Mouse (Mus musculus): ENCODE measurements around the gene Nos3. TPM values are rescaled to one million over a fixed set of nuclear protein-coding genes. Genes with fewer than 3 reads are reported as not detected.

Gene Nos3
- total and polyA plus RNA-seq, 3 experiments = 0.09 to 0.23 (median 0.22) TPM

DNA sequence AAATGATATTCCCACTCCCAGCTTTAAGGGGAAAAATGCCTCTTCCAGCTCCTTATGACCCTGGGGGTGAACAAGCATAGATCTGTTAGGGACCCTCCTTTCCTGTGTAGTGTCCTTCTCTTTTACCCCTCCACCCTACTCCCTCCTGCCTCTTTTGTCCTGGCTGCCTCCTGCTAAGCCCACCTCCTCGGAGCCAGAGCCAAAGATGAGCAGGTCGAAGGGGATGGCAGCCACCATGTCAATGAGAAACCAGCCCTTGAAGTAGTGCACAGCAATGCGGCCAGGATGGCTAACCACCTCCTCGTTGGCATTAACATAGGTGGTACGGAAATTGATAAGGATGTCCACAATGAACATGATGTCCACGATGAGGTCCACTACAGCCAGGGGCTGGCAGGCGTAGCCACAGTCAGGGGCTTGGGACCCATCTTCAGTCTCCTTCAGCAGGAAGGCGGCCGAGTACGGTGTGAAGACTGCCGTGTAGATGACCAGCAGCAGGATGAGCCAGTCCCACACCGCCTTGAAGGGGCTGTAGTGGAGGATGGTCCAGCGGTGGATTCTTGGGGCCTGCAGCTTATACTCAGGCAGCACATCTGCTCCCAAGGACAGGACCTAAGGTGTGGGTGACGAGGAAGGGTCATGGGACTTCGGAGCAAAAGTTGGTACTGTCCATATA lies 38.3 kb upstream of the Nos3 start:
- H3K27me3 ChIP-seq (ENCODE audit: insufficient read depth, low read length) = peaks cover 21% of the 10 kb centered on the region; the same call in 1 of the 2 replicates
- no peak for DNase-seq (ENCODE audit: low spot score)

DNA sequence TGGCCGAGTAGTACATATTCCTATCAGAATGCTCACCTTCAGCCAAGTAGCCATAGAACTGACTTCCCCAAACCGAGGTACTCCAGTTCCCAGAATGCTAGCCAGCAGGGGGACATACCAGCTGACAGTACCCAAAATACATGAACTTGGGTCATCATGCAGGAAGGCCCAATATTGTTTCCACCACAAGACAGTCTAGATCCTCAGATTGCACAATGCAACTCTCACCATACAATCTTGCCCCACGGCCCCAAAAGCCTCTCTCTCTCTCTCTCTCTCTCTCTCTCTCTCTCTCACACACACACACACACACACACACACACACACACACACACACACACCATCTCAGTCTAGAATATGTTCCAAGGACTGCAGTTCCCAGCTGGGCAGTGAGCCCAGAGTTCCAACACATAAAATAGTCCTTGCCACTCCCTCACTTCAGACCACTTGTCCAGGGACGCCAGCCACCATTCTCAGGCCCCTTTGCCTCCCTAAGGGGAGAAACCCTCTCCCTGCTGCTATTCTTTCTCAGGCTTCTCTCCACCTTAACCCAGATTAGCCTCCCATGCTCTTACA lies 37.7 kb upstream of the Nos3 start:
- DNase-seq (ENCODE audit: low spot score) (no peak), ATAC-seq (ENCODE audit: extremely low read depth, insufficient number of reproducible peaks, low FRiP score, poor library complexity, severe bottlenecking) (no peak)
- TF ChIP-seq GATA1 (IDR thresholded peaks at IDR 0.05; ENCODE audit: borderline replicate concordance, low read length) = no peak
- TF ChIP-seq GATA2 (IDR thresholded peaks at IDR 0.05; ENCODE audit: borderline replicate concordance, low read depth, low read length) = no peak
- TF ChIP-seq TAL1 (conservative IDR thresholded peaks at IDR 0.05; ENCODE audit: low read depth, low read length) = no peak
- TF ChIP-seq POLR2AphosphoS5 (IDR thresholded peaks at IDR 0.05; ENCODE audit: insufficient replicate concordance, low read depth, low read length) = no peak
- TF ChIP-seq CTCF (IDR thresholded peaks at IDR 0.05; ENCODE audit: low read depth, low read length) = no peak
- Histone ChIP-seq H3K27me3 (ENCODE audit: insufficient read depth, low read length) (peaks cover 23% of the 10 kb centered on the region; the same call in 1 of the 2 replicates), H3K9me3 (replicated peaks) (no peaks in the 10 kb centered on the region), H3K36me3 (replicated peaks) (peaks cover 30% of the 10 kb centered on the region), H3K4me3 (ENCODE audit: low read depth, low read length) (no peak overlapping the region), H3K4me1 (ENCODE audit: insufficient read depth, low read depth, low read length) (peaks cover 17% of the 10 kb centered on the region)

More for the DNA sequence above, 38.3 kb upstream of the Nos3 start:
- ATAC-seq (ENCODE audit: extremely low read depth, insufficient number of reproducible peaks, low FRiP score, poor library complexity, severe bottlenecking) = no peak
- Histone ChIP-seq H3K9me3 (replicated peaks) (no peaks in the 10 kb centered on the region), H3K4me3 (ENCODE audit: low read depth, low read length) (no peak overlapping the region), H3K36me3 (replicated peaks) (peaks cover 24% of the 10 kb centered on the region), H3K4me1 (ENCODE audit: insufficient read depth, low read depth, low read length) (peaks cover 18% of the 10 kb centered on the region)
- TF ChIP-seq GATA2 (IDR thresholded peaks at IDR 0.05; ENCODE audit: borderline replicate concordance, low read depth, low read length) (no peak), GATA1 (IDR thresholded peaks at IDR 0.05; ENCODE audit: borderline replicate concordance, low read length) (no peak), POLR2AphosphoS5 (IDR thresholded peaks at IDR 0.05; ENCODE audit: insufficient replicate concordance, low read depth, low read length) (no peak), TAL1 (conservative IDR thresholded peaks at IDR 0.05; ENCODE audit: low read depth, low read length) (no peak), CTCF (IDR thresholded peaks at IDR 0.05; ENCODE audit: low read depth, low read length) (no peak)

DNA sequence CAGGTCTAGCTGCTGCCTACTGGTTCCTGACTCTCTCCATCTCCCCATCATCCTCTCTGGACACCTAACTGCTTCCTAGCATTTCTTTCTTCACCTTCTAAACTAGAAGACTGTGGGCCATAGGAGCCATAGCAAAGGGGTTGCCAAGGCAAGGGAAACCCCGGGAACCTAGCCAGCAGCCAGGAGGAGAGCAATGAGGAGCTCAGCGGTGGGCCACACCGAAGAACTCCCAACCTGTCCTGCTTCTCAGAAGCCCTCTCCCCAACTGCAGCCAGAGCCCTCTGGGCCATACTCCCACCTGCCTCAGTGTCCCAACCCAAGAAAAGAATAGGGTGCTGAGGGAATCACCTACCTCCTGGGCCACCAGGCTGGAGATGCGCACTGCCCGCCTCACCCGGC lies 35.8 kb upstream of the Nos3 start:
- H3K4me3 ChIP-seq (ENCODE audit: low read depth, low read length) = no peak overlapping the region
- ATAC-seq (ENCODE audit: extremely low read depth, insufficient number of reproducible peaks, low FRiP score, poor library complexity, severe bottlenecking) = no peak

DNA sequence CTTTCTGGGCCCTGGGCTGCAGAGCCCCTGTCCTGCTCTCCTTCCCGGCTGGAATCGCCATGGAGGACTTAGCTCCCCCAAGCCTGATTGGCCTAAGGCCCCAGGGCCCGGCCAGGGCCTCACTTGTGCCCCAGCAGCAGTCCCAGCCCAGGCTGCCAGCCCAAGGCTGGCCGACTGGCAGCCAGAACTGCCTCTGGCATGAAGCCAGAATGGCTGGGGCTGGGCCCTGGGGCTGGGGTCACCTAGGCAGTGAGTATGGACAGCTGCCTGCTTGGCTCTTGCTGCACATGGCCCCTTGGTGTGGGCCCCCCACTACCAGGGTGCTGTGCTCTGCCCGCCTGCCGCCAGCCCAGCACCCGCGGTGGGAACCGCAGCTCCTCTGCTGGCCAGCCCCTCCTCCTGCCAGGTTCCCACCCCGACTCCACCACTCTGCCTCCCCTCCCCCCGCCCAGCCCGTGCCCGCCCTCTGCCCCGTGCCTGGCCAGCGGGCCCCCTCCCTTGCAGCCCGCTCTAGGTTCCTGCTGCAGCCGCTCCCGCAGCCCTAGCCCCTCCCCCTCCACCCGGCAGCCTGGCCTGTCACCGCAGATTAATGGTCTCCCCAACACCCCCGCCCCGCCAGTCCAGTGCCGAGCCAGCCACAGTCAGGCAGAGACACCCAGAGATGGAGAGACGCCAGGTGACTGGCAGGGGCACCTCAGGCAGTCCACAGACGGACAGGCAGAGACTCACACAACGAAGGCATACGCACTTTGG lies 35.2 kb upstream of the Nos3 start:
- no peak overlapping the region; the same call in 1 of the 2 replicates for H3K4me3 ChIP-seq (ENCODE audit: low read depth, low read length)
- peaks cover 29% of the 10 kb centered on the region for H3K36me3 ChIP-seq (replicated peaks)
- peaks cover 11% of the 10 kb centered on the region for H3K4me1 ChIP-seq (ENCODE audit: insufficient read depth, low read depth, low read length)
- ATAC-seq (ENCODE audit: extremely low read depth, insufficient number of reproducible peaks, low FRiP score, poor library complexity, severe bottlenecking) (no peak), DNase-seq (ENCODE audit: low spot score) (peak; percentile 52)
- TF ChIP-seq TAL1 (conservative IDR thresholded peaks at IDR 0.05; ENCODE audit: low read depth, low read length) (no peak), GATA2 (IDR thresholded peaks at IDR 0.05; ENCODE audit: borderline replicate concordance, low read depth, low read length) (no peak), POLR2AphosphoS5 (IDR thresholded peaks at IDR 0.05; ENCODE audit: insufficient replicate concordance, low read depth, low read length) (no peak), GATA1 (IDR thresholded peaks at IDR 0.05; ENCODE audit: borderline replicate concordance, low read length) (no peak), CTCF (IDR thresholded peaks at IDR 0.05; ENCODE audit: low read depth, low read length) (no peak)
- no peaks in the 10 kb centered on the region for H3K9me3 ChIP-seq (replicated peaks)
- H3K27me3 ChIP-seq (ENCODE audit: insufficient read depth, low read length) = peaks cover 21% of the 10 kb centered on the region

More for the DNA sequence above, 35.8 kb upstream of the Nos3 start:
- H3K27me3 ChIP-seq (ENCODE audit: insufficient read depth, low read length) = peaks cover 19% of the 10 kb centered on the region
- no peaks in the 10 kb centered on the region for H3K9me3 ChIP-seq (replicated peaks)
- peaks cover 11% of the 10 kb centered on the region for H3K4me1 ChIP-seq (ENCODE audit: insufficient read depth, low read depth, low read length)
- no peak for DNase-seq (ENCODE audit: low spot score)
- peaks cover 32% of the 10 kb centered on the region for H3K36me3 ChIP-seq (replicated peaks)
- TF ChIP-seq GATA1 (IDR thresholded peaks at IDR 0.05; ENCODE audit: borderline replicate concordance, low read length) (no peak), POLR2AphosphoS5 (IDR thresholded peaks at IDR 0.05; ENCODE audit: insufficient replicate concordance, low read depth, low read length) (no peak), TAL1 (conservative IDR thresholded peaks at IDR 0.05; ENCODE audit: low read depth, low read length) (no peak), GATA2 (IDR thresholded peaks at IDR 0.05; ENCODE audit: borderline replicate concordance, low read depth, low read length) (no peak), CTCF (IDR thresholded peaks at IDR 0.05; ENCODE audit: low read depth, low read length) (no peak)

DNA sequence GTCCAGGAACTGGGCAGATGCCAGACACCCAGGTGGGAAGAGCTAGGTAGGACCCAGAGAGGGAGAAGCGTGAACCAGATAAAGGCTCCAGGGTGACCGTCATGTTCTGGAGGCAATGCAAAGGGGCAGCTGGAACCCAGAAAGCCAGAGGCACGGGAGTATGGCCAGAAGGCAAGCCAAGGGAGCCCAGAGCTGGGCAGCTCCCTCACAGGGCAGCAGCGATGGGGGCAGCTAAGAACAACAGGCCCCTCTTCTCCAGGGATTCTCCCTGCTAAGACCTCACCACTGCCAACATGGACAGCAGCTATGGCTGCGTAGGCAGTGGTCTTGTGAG lies 34.7 kb upstream of the Nos3 start:
- DNase-seq (ENCODE audit: low spot score) = no peak
- Histone ChIP-seq H3K36me3 (replicated peaks) (peaks cover 26% of the 10 kb centered on the region), H3K4me1 (ENCODE audit: insufficient read depth, low read depth, low read length) (peaks cover 11% of the 10 kb centered on the region), H3K27me3 (ENCODE audit: insufficient read depth, low read length) (peaks cover 24% of the 10 kb centered on the region), H3K4me3 (ENCODE audit: low read depth, low read length) (no peak overlapping the region), H3K9me3 (replicated peaks) (no peaks in the 10 kb centered on the region)
- no peak for ATAC-seq (ENCODE audit: extremely low read depth, insufficient number of reproducible peaks, low FRiP score, poor library complexity, severe bottlenecking)
- TF ChIP-seq GATA1 (IDR thresholded peaks at IDR 0.05; ENCODE audit: borderline replicate concordance, low read length) (no peak), CTCF (IDR thresholded peaks at IDR 0.05; ENCODE audit: low read depth, low read length) (no peak), TAL1 (conservative IDR thresholded peaks at IDR 0.05; ENCODE audit: low read depth, low read length) (no peak), GATA2 (IDR thresholded peaks at IDR 0.05; ENCODE audit: borderline replicate concordance, low read depth, low read length) (no peak), POLR2AphosphoS5 (IDR thresholded peaks at IDR 0.05; ENCODE audit: insufficient replicate concordance, low read depth, low read length) (no peak)

DNA sequence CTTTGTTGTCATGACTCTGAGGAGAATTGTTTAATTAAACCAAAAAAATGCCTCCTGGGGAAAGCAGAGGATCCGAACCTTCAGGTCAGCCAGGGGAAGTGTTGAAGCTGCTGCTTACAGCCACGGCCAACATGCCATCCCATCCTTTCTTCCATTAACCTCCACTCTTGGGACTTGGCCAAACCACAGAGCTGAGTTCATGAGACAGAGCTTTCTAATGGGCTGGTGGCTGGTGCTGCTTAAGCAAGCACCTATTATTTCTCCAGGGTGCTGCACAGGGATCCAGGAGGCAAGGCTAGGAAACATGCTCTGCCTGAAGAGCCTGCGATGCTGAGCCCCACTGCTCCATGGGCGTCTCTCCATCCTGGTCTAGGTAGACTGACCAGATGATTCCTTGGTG lies 32.2 kb upstream of the Nos3 start:
- no peak for TF ChIP-seq TAL1 (conservative IDR thresholded peaks at IDR 0.05; ENCODE audit: low read depth, low read length)
- TF ChIP-seq CTCF (IDR thresholded peaks at IDR 0.05; ENCODE audit: low read depth, low read length) = no peak
- H3K27me3 ChIP-seq (ENCODE audit: insufficient read depth, low read length) = peaks cover 24% of the 10 kb centered on the region

More for the DNA sequence above, 32.2 kb upstream of the Nos3 start:
- H3K36me3 ChIP-seq (replicated peaks) = peaks cover 14% of the 10 kb centered on the region
- peaks cover 11% of the 10 kb centered on the region for H3K4me1 ChIP-seq (ENCODE audit: insufficient read depth, low read depth, low read length)
- DNase-seq (ENCODE audit: low spot score) (no peak), ATAC-seq (ENCODE audit: extremely low read depth, insufficient number of reproducible peaks, low FRiP score, poor library complexity, severe bottlenecking) (no peak)
- no peak overlapping the region for H3K4me3 ChIP-seq (ENCODE audit: low read depth, low read length)
- H3K9me3 ChIP-seq (replicated peaks) = no peaks in the 10 kb centered on the region
